Mouse (Mus musculus) myocyte (in vitro differentiated cells): ENCODE measurements around the gene Lrig1. TPM values are rescaled to one million over a fixed set of nuclear protein-coding genes. Genes with fewer than 3 reads are reported as not detected.

Experiments
- H3K27me3 ChIP-seq: one replicate; pipeline ENCODE4 v1.6.1; 2011; ENCODE audit not compliant: control insufficient read depth, insufficient read depth, insufficient read length
- H3K36me3 ChIP-seq: one replicate; pipeline ENCODE4 v1.6.1; 2011; ENCODE audit not compliant: control insufficient read depth, insufficient read depth
- H3K4me2 ChIP-seq: one replicate; pipeline ENCODE4 v1.6.1; 2011; ENCODE audit warnings: low read depth, control low read depth
- H3K4me3 ChIP-seq: one replicate; pipeline ENCODE4 v1.5.1; 2011; ENCODE audit warnings: mild to moderate bottlenecking, control low read depth, moderate library complexity
- H3K79me2 ChIP-seq: one replicate; pipeline ENCODE4 v1.6.1; 2011; ENCODE audit not compliant: control insufficient read depth, insufficient read depth
- H3ac ChIP-seq: one replicate; pipeline ENCODE4 v1.6.1; 2011; ENCODE audit not compliant: control insufficient read depth, insufficient read length
- CEBPB ChIP-seq: IDR thresholded peaks from 2 replicates; pipeline ENCODE4 v1.6.1; 2011; ENCODE audit warnings: mild to moderate bottlenecking, moderate library complexity; ENCODE audit not compliant: poor library complexity, insufficient read depth, severe bottlenecking
- E2F4 ChIP-seq: IDR thresholded peaks from one replicate; pipeline ENCODE4 v1.6.1; 2011; ENCODE audit warnings: mild to moderate bottlenecking, control low read depth, moderate library complexity; ENCODE audit not compliant: insufficient read depth
- MAX ChIP-seq: IDR thresholded peaks from one replicate; pipeline ENCODE4 v1.6.1; 2011; ENCODE audit warnings: low read depth, mild to moderate bottlenecking, control low read depth
- MYOD1 ChIP-seq, 3 experiments: IDR thresholded peaks; one replicate each; pipeline ENCODE4 v1.6.1; 2011; ENCODE audit warnings: control low read depth in 2 of 3, low read depth in 2 of 3, mild to moderate bottlenecking in 2 of 3, moderate library complexity in 1 of 3; ENCODE audit not compliant: insufficient read length in 2 of 3, control insufficient read depth in 1 of 3
- MYOG ChIP-seq, 3 experiments: IDR thresholded peaks; one replicate each; pipeline ENCODE4 v1.6.1; 2011; ENCODE audit warnings: control low read depth in 2 of 3, low read depth in 2 of 3, mild to moderate bottlenecking in 2 of 3; ENCODE audit not compliant: insufficient read length in 2 of 3, control insufficient read depth in 1 of 3, insufficient read depth in 1 of 3
- POLR2A ChIP-seq: IDR thresholded peaks from one replicate; pipeline ENCODE4 v1.6.1; 2011; ENCODE audit warnings: low read depth, mild to moderate bottlenecking, control low read depth, moderate library complexity; ENCODE audit not compliant: insufficient read length
- POLR2AphosphoS2 ChIP-seq: IDR thresholded peaks from one replicate; pipeline ENCODE4 v1.6.1; 2011; ENCODE audit warnings: low read depth, control low read depth; ENCODE audit not compliant: insufficient read length
- REST ChIP-seq: IDR thresholded peaks from one replicate; pipeline ENCODE4 v1.6.1; 2011; ENCODE audit warnings: mild to moderate bottlenecking, control low read depth, moderate library complexity; ENCODE audit not compliant: insufficient read depth, insufficient read length
- SRF ChIP-seq: IDR thresholded peaks from one replicate; pipeline ENCODE4 v1.6.1; 2011; ENCODE audit warnings: low read depth; ENCODE audit not compliant: control insufficient read depth, insufficient read length
- TCF12 ChIP-seq: IDR thresholded peaks from one replicate; pipeline ENCODE4 v1.6.1; 2011; ENCODE audit warnings: mild to moderate bottlenecking, control low read depth; ENCODE audit not compliant: poor library complexity, insufficient read depth, severe bottlenecking
- TCF3 ChIP-seq: IDR thresholded peaks from one replicate; pipeline ENCODE4 v1.6.1; 2011; ENCODE audit warnings: low read depth, control low read depth; ENCODE audit not compliant: insufficient read length
- USF1 ChIP-seq: IDR thresholded peaks from one replicate; pipeline ENCODE4 v1.6.1; 2011; ENCODE audit warnings: low read depth, mild to moderate bottlenecking, control low read depth, moderate library complexity
- polyA plus RNA-seq: library from polyadenylated mRNA; unstranded; fragments of >200 nt; fragmentation: generic; extraction: Trizol; gene quantifications from one replicate; pipeline ENCODE4 v1.2.1, GENCODE M21; 2012; ENCODE audit warnings: missing spikeins

The Lrig1 gene
- polyA plus RNA-seq, 1 experiment = 22.1 TPM

DNA sequence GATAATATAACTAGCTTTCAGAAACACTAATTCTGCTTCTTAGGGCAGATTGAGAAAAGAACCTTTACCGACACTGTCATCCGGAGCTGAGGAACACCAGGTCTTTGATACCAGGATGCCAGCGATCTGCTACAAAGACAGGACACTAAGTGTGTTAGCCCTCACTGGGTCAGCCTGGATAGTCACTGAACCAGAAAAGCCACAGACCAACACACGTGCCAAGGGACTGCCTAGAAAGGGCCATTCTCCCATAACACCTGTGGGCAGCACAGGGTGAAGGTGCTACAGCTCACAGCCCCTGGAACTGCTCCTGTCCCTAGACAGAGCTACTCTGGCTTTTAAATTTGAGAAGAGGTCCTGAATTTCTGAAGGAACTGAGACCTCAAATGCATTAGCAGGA is 32.8 kb downstream of the Lrig1 start:
- no peak overlapping the region for H3ac ChIP-seq
- TF ChIP-seq MAX = no peak
- no peak for TF ChIP-seq POLR2A
- no peak for TF ChIP-seq TCF3
- TF ChIP-seq POLR2AphosphoS2 = no peak
- TF ChIP-seq E2F4 = no peak
- TF ChIP-seq SRF = no peak
- no peak for TF ChIP-seq MYOG (IDR thresholded peaks at IDR 0.05; ENCODE audit: control insufficient read depth in 1 of 3, insufficient read depth in 1 of 3, insufficient read length in 2 of 3, low read depth in 2 of 3)
- TF ChIP-seq TCF12 = no peak
- no peak for TF ChIP-seq CEBPB
- no peak for TF ChIP-seq MYOD1 (IDR thresholded peaks at IDR 0.05; ENCODE audit: control insufficient read depth in 1 of 3, insufficient read length in 2 of 3, low read depth in 2 of 3)
- no peak overlapping the region for H3K4me3 ChIP-seq
- no peaks in the 10 kb centered on the region for H3K27me3 ChIP-seq
- H3K36me3 ChIP-seq = no peaks in the 10 kb centered on the region
- H3K4me2 ChIP-seq = no peak overlapping the region
- peaks cover 56% of the 10 kb centered on the region for H3K79me2 ChIP-seq

DNA sequence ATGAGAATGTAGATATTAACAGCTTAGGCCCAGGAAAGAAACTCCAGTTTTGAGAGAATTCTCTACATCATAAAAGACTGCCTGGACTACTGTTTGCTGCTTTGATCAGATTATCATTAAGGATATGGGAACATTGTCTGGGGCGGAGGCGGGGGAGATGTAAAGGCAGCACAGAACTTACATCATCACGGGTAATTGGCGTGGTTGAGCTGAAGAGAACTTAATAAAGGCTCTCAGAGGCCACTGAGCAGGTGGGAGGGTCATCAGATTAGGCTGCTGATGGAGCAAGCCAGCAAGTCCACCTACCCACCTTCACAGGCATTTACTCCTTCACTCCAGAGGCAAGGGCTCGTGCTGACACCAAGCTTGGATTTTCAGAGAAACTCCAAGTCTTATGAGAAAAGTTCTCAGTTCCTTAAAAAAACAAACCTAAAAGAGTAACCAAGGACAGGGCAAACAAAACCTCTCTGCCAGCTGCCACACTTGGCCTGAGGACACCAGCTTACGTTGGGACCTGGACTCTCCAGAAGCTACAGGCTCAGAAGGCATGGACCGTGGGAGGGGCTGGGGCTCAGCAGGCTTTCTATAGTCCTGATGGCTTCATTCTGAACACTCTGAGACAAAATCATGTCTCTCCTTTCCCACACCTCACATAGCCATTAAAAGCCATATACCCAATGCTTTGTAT is 33.4 kb downstream of the Lrig1 start:
- H3K4me2 ChIP-seq = no peak overlapping the region
- H3K4me3 ChIP-seq = no peak overlapping the region
- H3ac ChIP-seq = no peak overlapping the region
- H3K79me2 ChIP-seq = peaks cover 53% of the 10 kb centered on the region
- no peaks in the 10 kb centered on the region for H3K27me3 ChIP-seq
- TF ChIP-seq MYOG (IDR thresholded peaks at IDR 0.05; ENCODE audit: control insufficient read depth in 1 of 3, insufficient read depth in 1 of 3, insufficient read length in 2 of 3, low read depth in 2 of 3) (no peak), SRF (no peak), TCF12 (no peak), E2F4 (no peak), TCF3 (no peak), MYOD1 (IDR thresholded peaks at IDR 0.05; ENCODE audit: control insufficient read depth in 1 of 3, insufficient read length in 2 of 3, low read depth in 2 of 3) (no peak), MAX (no peak), POLR2A (no peak), REST (no peak), USF1 (no peak)
- no peaks in the 10 kb centered on the region for H3K36me3 ChIP-seq

DNA sequence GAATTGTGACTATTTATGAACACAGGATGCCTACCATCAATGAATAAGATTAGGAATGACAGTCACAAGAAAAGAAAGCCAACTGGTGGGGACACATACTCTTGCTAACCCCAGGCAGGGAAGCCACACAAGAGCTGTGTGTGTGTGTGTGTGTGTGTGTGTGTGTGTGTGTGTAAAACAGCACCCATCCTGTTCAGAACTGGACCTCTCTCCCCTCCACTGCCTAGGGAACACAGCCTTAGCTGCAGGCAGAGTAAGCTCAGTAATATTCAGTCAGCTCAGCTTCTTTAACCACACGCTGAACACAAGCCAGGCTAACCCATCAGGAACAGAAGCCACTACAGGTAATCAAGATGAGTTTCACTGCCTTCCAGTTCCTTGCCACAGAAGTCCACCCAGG is 34.3 kb downstream of the Lrig1 start:
- no peak overlapping the region for H3K4me3 ChIP-seq
- peaks cover 46% of the 10 kb centered on the region for H3K79me2 ChIP-seq
- no peak overlapping the region for H3ac ChIP-seq
- H3K27me3 ChIP-seq = no peaks in the 10 kb centered on the region
- no peak overlapping the region for H3K4me2 ChIP-seq
- no peak for TF ChIP-seq MAX
- TF ChIP-seq TCF3 = no peak
- no peak for TF ChIP-seq E2F4
- TF ChIP-seq USF1 = no peak
- TF ChIP-seq SRF = no peak
- no peak for TF ChIP-seq POLR2AphosphoS2
- no peak for TF ChIP-seq MYOG (IDR thresholded peaks at IDR 0.05; ENCODE audit: control insufficient read depth in 1 of 3, insufficient read depth in 1 of 3, insufficient read length in 2 of 3, low read depth in 2 of 3)
- no peak for TF ChIP-seq POLR2A
- TF ChIP-seq REST = no peak
- no peaks in the 10 kb centered on the region for H3K36me3 ChIP-seq

DNA sequence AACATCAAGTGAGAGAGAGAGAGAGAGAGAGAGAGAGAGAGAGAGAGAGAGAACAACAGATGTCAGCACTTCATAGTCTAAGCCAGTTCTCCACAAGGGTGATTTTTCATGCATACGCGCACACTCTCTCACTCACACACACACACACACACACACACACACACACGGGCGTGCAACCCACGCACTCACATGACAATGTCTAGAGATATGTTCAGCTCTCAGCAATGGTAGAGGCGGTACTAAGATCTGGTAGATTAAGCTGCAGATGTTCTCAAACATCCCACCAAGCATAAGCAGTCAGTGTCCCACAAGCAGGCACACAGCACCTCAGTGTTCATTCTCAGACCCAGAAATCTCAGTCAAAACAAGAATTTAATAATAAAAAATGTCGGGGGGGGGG is 34.7 kb downstream of the Lrig1 start:
- peaks cover 41% of the 10 kb centered on the region for H3K79me2 ChIP-seq
- H3K4me2 ChIP-seq = no peak overlapping the region
- no peak for TF ChIP-seq SRF
- TF ChIP-seq USF1 = no peak
- TF ChIP-seq POLR2A = no peak
- no peak for TF ChIP-seq MYOD1 (IDR thresholded peaks at IDR 0.05; ENCODE audit: control insufficient read depth in 1 of 3, insufficient read length in 2 of 3, low read depth in 2 of 3)
- no peak for TF ChIP-seq E2F4
- TF ChIP-seq MAX = no peak
- no peak for TF ChIP-seq REST
- no peak for TF ChIP-seq CEBPB
- no peak for TF ChIP-seq TCF12
- no peak for TF ChIP-seq MYOG (IDR thresholded peaks at IDR 0.05; ENCODE audit: control insufficient read depth in 1 of 3, insufficient read depth in 1 of 3, insufficient read length in 2 of 3, low read depth in 2 of 3)
- no peak for TF ChIP-seq POLR2AphosphoS2
- no peak overlapping the region for H3K4me3 ChIP-seq
- H3K36me3 ChIP-seq = no peaks in the 10 kb centered on the region
- H3ac ChIP-seq = no peak overlapping the region
- no peaks in the 10 kb centered on the region for H3K27me3 ChIP-seq

DNA sequence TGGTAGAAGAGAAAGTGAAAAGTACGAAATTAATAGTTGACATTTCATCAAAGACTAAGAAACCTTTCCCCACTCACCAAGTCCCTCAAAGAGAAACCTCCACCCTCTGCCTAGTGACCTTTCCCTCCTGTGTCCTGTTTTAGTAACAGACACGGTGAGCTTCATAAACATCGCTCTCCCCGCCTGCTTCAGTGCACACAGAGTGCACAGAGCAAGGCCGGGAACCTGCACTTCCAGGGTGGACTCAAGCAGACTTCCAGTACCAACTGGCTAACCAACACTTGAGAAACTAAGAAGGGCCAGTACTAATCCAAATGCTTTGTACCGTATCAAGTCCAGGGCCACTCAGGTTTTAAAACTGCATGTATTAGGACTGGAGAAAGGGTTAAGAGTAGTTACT is 36.0 kb downstream of the Lrig1 start:
- no peak overlapping the region for H3K4me2 ChIP-seq
- no peak overlapping the region for H3ac ChIP-seq
- no peaks in the 10 kb centered on the region for H3K36me3 ChIP-seq
- H3K4me3 ChIP-seq = no peak overlapping the region
- no peaks in the 10 kb centered on the region for H3K27me3 ChIP-seq
- H3K79me2 ChIP-seq = peaks cover 34% of the 10 kb centered on the region
- TF ChIP-seq POLR2AphosphoS2 = no peak
- TF ChIP-seq POLR2A = no peak
- no peak for TF ChIP-seq SRF
- no peak for TF ChIP-seq TCF3
- TF ChIP-seq MYOG (IDR thresholded peaks at IDR 0.05; ENCODE audit: control insufficient read depth in 1 of 3, insufficient read depth in 1 of 3, insufficient read length in 2 of 3, low read depth in 2 of 3) = no peak
- TF ChIP-seq E2F4 = no peak
- TF ChIP-seq TCF12 = no peak
- TF ChIP-seq MAX = no peak
- no peak for TF ChIP-seq USF1
- TF ChIP-seq CEBPB = no peak
- TF ChIP-seq MYOD1 (IDR thresholded peaks at IDR 0.05; ENCODE audit: control insufficient read depth in 1 of 3, insufficient read length in 2 of 3, low read depth in 2 of 3) = no peak
- TF ChIP-seq REST = no peak
